Mouse (Mus musculus): Measurements from ENCODE around the gene Zfp281.
A peak's percentile ranks its signal among the peaks of the same experiment; 100 is the strongest.

Zfp281 gene

GRCm38 (mm10) chr1:136659337-136659736 is 34.6 kb downstream of the Zfp281 start:
- DNase-seq: no peak

GRCm38 (mm10) chr1:136659917-136660316 is 35.2 kb downstream of the Zfp281 start:
- DNase-seq: no peak

GRCm38 (mm10) chr1:136661511-136661910 is 36.8 kb downstream of the Zfp281 start:
- DNase-seq: no peak

GRCm38 (mm10) chr1:136661939-136662563 is 37.4 kb downstream of the Zfp281 start:
- DNase-seq: no peak

GRCm38 (mm10) chr1:136664921-136665582 is 40.4 kb downstream of the Zfp281 start:
- no peak for DNase-seq

GRCm38 (mm10) chr1:136666513-136666912 is 41.8 kb downstream of the Zfp281 start:
- DNase-seq: peak in 1 of 2 experiments; percentile 33

GRCm38 (mm10) chr1:136669926-136670325 is 45.2 kb downstream of the Zfp281 start:
- no peak for DNase-seq

GRCm38 (mm10) chr1:136670421-136670820 is 45.7 kb downstream of the Zfp281 start:
- no peak for DNase-seq

- no peak for DNase-seq
These were observed 47.2 kb downstream of the Zfp281 start for GRCm38 (mm10) chr1:136671767-136672434.

- no peak for DNase-seq
These were observed 47.9 kb downstream of the Zfp281 start for GRCm38 (mm10) chr1:136672564-136672963.

- DNase-seq: no peak
These were observed 48.6 kb downstream of the Zfp281 start for GRCm38 (mm10) chr1:136673293-136673692.

GRCm38 (mm10) chr1:136674548-136675455 is 50.1 kb downstream of the Zfp281 start:
- no peak for DNase-seq

- DNase-seq: no peak
These were observed 51.2 kb downstream of the Zfp281 start for GRCm38 (mm10) chr1:136675736-136676444.

GRCm38 (mm10) chr1:136676445-136676755 is 51.7 kb downstream of the Zfp281 start:
- no peak for DNase-seq

GRCm38 (mm10) chr1:136677847-136678325 is 53.2 kb downstream of the Zfp281 start:
- no peak for DNase-seq

GRCm38 (mm10) chr1:136678836-136679235 is 54.1 kb downstream of the Zfp281 start:
- DNase-seq: no peak

Measured in cerebellum, postnatal 14 days (tissue).